Mouse (Mus musculus) midbrain, embryonic 14.5 days (tissue): Measurements from ENCODE around the gene Usp2. TPM values are rescaled to one million over a fixed set of nuclear protein-coding genes. Genes with fewer than 3 reads are reported as not detected.
A peak's percentile ranks its signal among the peaks of the same experiment; 100 is the strongest.

ENCODE experiments used
- ATAC-seq: fragments of 200-750 bp; cut with Nextera tagmentation; 2 replicates; pipeline ENCODE4 v1.8.0; 2017; ENCODE audit warnings: moderate number of reproducible peaks, moderate library complexity; ENCODE audit not compliant: low FRiP score, low TSS enrichment
- DNase-seq: peaks from one replicate; pipeline ENCODE4 v3.0.0-alpha.2; 2015
- H3K27ac ChIP-seq: fragments of 300-500 bp; sonication (generic); replicated peaks from 2 replicates; pipeline ENCODE4 v1.5.1; 2014; ENCODE audit warnings: mild to moderate bottlenecking, low read depth, low read length, moderate library complexity
- H3K27me3 ChIP-seq: fragments of 300-500 bp; sonication (generic); 2 replicates; pipeline ENCODE4 v1.6.1; 2014; ENCODE audit warnings: low read length, control low read depth, mixed read lengths; ENCODE audit not compliant: control insufficient read depth, insufficient read depth
- H3K36me3 ChIP-seq: fragments of 300-500 bp; sonication (generic); 2 replicates; pipeline ENCODE4 v1.6.1; 2014; ENCODE audit warnings: low read length, control low read depth; ENCODE audit not compliant: control insufficient read depth, insufficient read depth
- H3K4me1 ChIP-seq: fragments of 300-500 bp; sonication (generic); 2 replicates; pipeline ENCODE4 v1.6.1; 2014; ENCODE audit warnings: mild to moderate bottlenecking, antibody characterized with exemption, low read length, control low read depth; ENCODE audit not compliant: control insufficient read depth, insufficient read depth
- H3K4me2 ChIP-seq: fragments of 300-500 bp; sonication (generic); 2 replicates; pipeline ENCODE4 v1.6.1; 2014; ENCODE audit warnings: mild to moderate bottlenecking, low read length, moderate library complexity
- H3K4me3 ChIP-seq: fragments of 300-500 bp; sonication (generic); replicated peaks from 2 replicates; pipeline ENCODE4 v1.5.1; 2014; ENCODE audit warnings: low read depth, low read length
- H3K9ac ChIP-seq: fragments of 300-500 bp; sonication (generic); replicated peaks from 2 replicates; pipeline ENCODE4 v1.6.1; 2014; ENCODE audit warnings: mild to moderate bottlenecking, low read length, moderate library complexity
- H3K9me3 ChIP-seq: fragments of 300-500 bp; sonication (generic); 2 replicates; pipeline ENCODE4 v1.6.1; 2016; ENCODE audit warnings: low read length, control low read depth, mixed read lengths; ENCODE audit not compliant: control insufficient read depth
- WGBS: fragments of 180-500 bp; shearing (Covaris S2); extraction: QIAGEN DNeasy Blood & Tissue Kit; methylation state at CpG from one replicate; pipeline ENCODE4 v1.1.7; 2014; 5-methylcytosine and 5-hydroxymethylcytosine counted together
- polyA plus RNA-seq: library from polyadenylated mRNA; unstranded; fragments of >200 nt; fragmentation: Nextera tagmentation; extraction: Ambion mirVana; gene quantifications from 2 replicates; pipeline ENCODE4 v1.2.1, GENCODE M21; 2014

Gene Usp2
- polyA plus RNA-seq, 1 experiment from 2014 or later = 6.6 TPM

GRCm38 (mm10) chr9:44031946-44032345 is 34.9 kb upstream of the Usp2 start:
- H3K36me3 ChIP-seq = no peaks in the 10 kb centered on the region
- H3K4me2 ChIP-seq = no peak overlapping the region
- no peaks in the 10 kb centered on the region for H3K9me3 ChIP-seq
- no peak overlapping the region for H3K4me3 ChIP-seq
- no peaks in the 10 kb centered on the region for H3K4me1 ChIP-seq
- H3K9ac ChIP-seq = no peak overlapping the region
- no peak overlapping the region for H3K27ac ChIP-seq
- DNase-seq (no peak), ATAC-seq (no peak)
- WGBS = 83% methylated on average over 4 of the region's 4 CpGs
- H3K27me3 ChIP-seq = no peaks in the 10 kb centered on the region

DNA sequence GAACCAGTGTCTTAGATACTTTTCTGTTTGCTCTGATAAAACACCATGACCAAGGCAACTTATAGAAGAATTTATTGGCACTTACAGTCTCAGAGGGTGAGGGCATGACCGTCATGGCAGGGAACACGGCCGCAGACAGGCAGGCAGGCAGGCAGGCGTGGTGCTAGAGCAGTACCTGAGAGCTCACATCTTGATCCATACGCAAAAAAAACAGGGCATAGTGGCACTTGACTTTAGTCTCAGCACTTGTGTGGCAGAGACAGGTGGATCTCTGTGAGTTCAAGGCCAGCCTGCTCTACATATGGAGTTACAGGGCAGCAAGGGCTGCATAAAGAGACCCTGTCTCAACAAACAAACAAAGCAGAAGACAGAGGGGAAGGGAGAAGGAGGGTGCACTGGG is 33.5 kb upstream of the Usp2 start:
- Histone ChIP-seq H3K9me3 (no peaks in the 10 kb centered on the region), H3K4me3 (no peak overlapping the region), H3K4me1 (no peaks in the 10 kb centered on the region), H3K36me3 (no peaks in the 10 kb centered on the region), H3K27me3 (no peaks in the 10 kb centered on the region), H3K4me2 (no peak overlapping the region), H3K27ac (no peak overlapping the region), H3K9ac (no peak overlapping the region)
- WGBS = 93% methylated on average over 5 of the region's 5 CpGs
- no peak for DNase-seq
- ATAC-seq = no peak

DNA sequence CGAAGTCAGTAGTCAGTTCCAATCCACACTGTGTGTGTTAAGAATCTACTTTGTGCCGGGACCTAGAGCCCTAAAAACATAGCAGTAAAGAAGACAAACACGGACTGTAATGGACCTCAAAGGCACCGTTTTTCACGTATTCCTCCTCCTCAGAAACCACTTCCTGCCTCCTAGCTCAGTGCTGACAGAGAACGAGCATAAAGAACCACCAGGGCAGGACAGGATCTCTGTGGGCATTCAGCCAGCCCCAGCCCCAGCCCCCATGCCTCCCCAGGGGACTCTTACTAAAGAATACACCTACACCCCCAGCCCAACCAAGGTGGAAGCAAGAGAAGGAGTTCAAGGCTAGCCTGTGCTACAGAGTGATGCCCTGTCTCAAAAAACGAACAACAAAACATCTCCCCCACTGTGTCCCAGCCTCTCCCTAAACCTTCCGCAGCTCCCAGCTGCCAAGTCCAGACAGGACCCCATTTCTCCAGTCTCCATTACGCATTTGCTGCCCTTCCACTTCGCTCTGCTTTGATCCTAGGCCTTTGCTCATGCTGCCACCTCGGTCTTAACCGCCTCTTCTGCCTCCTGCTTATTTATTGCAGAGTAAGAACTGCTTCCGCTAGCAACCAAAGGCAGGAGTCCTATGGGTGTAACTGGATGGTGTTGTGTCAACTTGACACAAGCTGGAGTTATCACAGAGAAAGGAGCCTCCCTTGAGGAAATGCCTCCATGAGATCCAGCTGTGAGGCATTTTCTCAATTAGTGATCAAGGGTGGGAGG is 32.7 kb upstream of the Usp2 start:
- H3K27me3 ChIP-seq = no peaks in the 10 kb centered on the region
- no peak overlapping the region for H3K4me2 ChIP-seq
- no peak overlapping the region for H3K4me3 ChIP-seq
- WGBS = 74% methylated on average over 13 of the region's 13 CpGs
- ATAC-seq (no peak), DNase-seq (no peak)
- no peaks in the 10 kb centered on the region for H3K36me3 ChIP-seq
- H3K4me1 ChIP-seq = no peaks in the 10 kb centered on the region
- H3K9me3 ChIP-seq = no peaks in the 10 kb centered on the region
- H3K9ac ChIP-seq = no peak overlapping the region
- no peak overlapping the region for H3K27ac ChIP-seq

- 94% methylated on average over 5 of the region's 5 CpGs for WGBS
- H3K4me3 ChIP-seq = no peak overlapping the region
- no peaks in the 10 kb centered on the region for H3K36me3 ChIP-seq
- no peak overlapping the region for H3K27ac ChIP-seq
- H3K27me3 ChIP-seq = peaks cover 5% of the 10 kb centered on the region; the same call in 1 of the 2 replicates
- no peaks in the 10 kb centered on the region for H3K9me3 ChIP-seq
- no peak for ATAC-seq
- DNase-seq = no peak
- no peak overlapping the region for H3K4me2 ChIP-seq
- no peak overlapping the region for H3K9ac ChIP-seq
- no peaks in the 10 kb centered on the region for H3K4me1 ChIP-seq
Measured at GRCm38 (mm10) chr9:44037106-44037505, 29.7 kb upstream of the Usp2 start.

- Histone ChIP-seq H3K4me1 (0 out of 2 replicates have a peak, but pooled peaks cover 5% of the 10 kb centered on the region), H3K36me3 (no peaks in the 10 kb centered on the region), H3K9me3 (no peaks in the 10 kb centered on the region), H3K9ac (no peak overlapping the region), H3K27me3 (peaks cover 23% of the 10 kb centered on the region), H3K27ac (no peak overlapping the region), H3K4me3 (no peak overlapping the region), H3K4me2 (no peak overlapping the region)
- WGBS = 62% methylated on average over 7 of the region's 7 CpGs
- DNase-seq (no peak), ATAC-seq (no peak)
Measured at GRCm38 (mm10) chr9:44041511-44042395, 25.1 kb upstream of the Usp2 start.

DNA sequence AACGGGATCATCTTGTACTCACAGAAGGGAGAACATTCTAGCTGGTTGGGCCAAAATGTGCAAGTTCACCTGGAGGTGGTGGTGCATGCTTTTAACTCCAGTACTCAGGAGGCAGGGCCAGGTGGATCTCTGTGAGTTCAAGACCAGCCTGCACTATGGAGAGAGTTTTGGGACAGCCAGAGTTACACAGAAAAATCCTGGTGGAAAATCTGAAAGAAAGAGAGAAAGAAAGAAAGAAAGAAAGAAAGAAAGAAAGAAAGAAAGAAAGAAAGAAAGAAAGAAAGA is 24.5 kb upstream of the Usp2 start:
- Histone ChIP-seq H3K4me1 (0 out of 2 replicates have a peak, but pooled peaks cover 5% of the 10 kb centered on the region), H3K9ac (no peak overlapping the region), H3K9me3 (no peaks in the 10 kb centered on the region), H3K27me3 (peaks cover 23% of the 10 kb centered on the region), H3K4me2 (no peak overlapping the region), H3K27ac (no peak overlapping the region), H3K36me3 (no peaks in the 10 kb centered on the region), H3K4me3 (no peak overlapping the region)
- WGBS = 94% methylated on average over 1 of the region's 1 CpGs
- DNase-seq = no peak
- ATAC-seq = no peak

DNA sequence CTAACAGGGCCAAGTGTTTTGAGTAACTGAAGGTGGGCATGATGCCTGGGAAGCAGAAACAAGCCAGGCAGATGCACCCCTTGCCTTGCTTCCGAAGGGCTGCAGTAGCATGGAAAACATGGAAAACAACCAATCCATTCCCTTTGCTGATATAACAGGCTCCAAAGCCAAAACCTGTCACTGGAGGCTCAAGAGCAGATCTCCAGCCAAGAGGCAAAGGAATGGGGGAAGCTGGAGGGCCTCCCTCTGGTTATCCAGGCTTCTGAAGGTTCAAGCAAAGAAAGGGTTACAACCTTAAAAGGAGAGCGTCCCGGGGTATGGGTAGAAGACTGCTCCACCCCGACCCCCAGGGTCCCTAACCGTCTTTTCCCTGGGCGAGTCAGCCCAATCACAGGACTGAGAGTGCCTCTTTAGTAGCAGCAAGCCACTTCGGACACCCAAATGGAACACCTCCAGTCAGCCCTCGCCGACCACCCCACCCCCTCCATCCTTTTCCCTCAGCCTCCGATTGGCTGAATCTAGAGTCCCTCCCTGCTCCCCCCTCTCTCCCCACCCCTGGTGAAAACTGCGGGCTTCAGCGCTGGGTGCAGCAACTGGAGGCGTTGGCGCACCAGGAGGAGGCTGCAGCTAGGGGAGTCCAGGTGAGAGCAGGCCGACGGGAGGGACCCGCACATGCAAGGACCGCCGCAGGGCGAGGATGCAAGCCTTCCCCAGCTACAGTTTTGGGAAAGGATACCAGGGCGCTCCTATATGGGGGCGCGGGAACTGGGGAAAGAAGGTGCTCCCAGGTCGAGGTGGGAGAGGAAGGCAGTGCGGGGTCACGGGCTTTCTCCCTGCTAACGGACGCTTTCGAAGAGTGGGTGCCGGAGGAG is 23.7 kb upstream of the Usp2 start, which contains the start of gene Thy1:
Gene Thy1 (plus strand): TSS at position 549 of the 872 bp plus-strand sequence.
- Histone ChIP-seq H3K27ac (no peak within 1 kb of the TSS), H3K36me3 (no peaks in the 10 kb centered on the region), H3K9ac (peak within 1 kb of the TSS; percentile 3; the same call in 1 of the 2 replicates), H3K4me2 (peak within 1 kb of the TSS; percentile 65), H3K4me1 (0 out of 2 replicates have a peak, but pooled peaks cover 5% of the 10 kb centered on the region), H3K27me3 (peaks cover 23% of the 10 kb centered on the region), H3K9me3 (no peaks in the 10 kb centered on the region), H3K4me3 (peak within 1 kb of the TSS; percentile 30)
- 1% methylated on average over 30 of the region's 30 CpGs for WGBS
- ATAC-seq (0 out of 2 replicates have a peak, but pooled peaks have one; percentile 24), DNase-seq (peak; percentile 73)

- Histone ChIP-seq H3K4me3 (peak overlapping the region; percentile 30), H3K27ac (no peak overlapping the region), H3K9ac (peak overlapping the region; percentile 3; the same call in 1 of the 2 replicates), H3K9me3 (no peaks in the 10 kb centered on the region), H3K27me3 (peaks cover 23% of the 10 kb centered on the region), H3K4me2 (peak overlapping the region; percentile 65), H3K36me3 (no peaks in the 10 kb centered on the region), H3K4me1 (0 out of 2 replicates have a peak, but pooled peaks cover 5% of the 10 kb centered on the region)
- 3% methylated on average over 22 of the region's 23 CpGs for WGBS
- DNase-seq = peak; percentile 20
- ATAC-seq = no peak
Measured at GRCm38 (mm10) chr9:44043708-44044425, 23.0 kb upstream of the Usp2 start.
